Mouse (Mus musculus) gastrocnemius, postnatal 4 days (tissue): Measurements from ENCODE around the gene Rpl18. TPM values are rescaled to one million over a fixed set of nuclear protein-coding genes. Genes with fewer than 3 reads are reported as not detected.

Source experiments
- total RNA-seq, 2 experiments: library from RNA; stranded (reverse); gene quantifications; 2 replicates each; pipeline ENCODE4 v1.2.3; 2021

Gene Rpl18
- total RNA-seq, 2 experiments from 2014 or later, result 1,000 to 1,132 TPM

Other genes with a start within 250 kb of the Rpl18 start
- 10 to 100 TPM; 39.3 to 43.8 TPM for gene Bax, start 248.6 kb upstream of the Rpl18 start, total RNA-seq
- gene Tulp2, start 233.6 kb upstream of the Rpl18 start, total RNA-seq, result under 1 TPM; 0.17 to 0.36 TPM
- gene Gm45808, start 228.6 kb upstream of the Rpl18 start, total RNA-seq, result 1 to 10 TPM; 3.8 to 5.4 TPM
- gene Dhdh, start 226.7 kb upstream of the Rpl18 start, total RNA-seq, result 1 to 10 TPM; 8.3 TPM
- 100 to 1,000 TPM; 182 to 199 TPM for gene Nucb1, start 205.1 kb upstream of the Rpl18 start, total RNA-seq
- 10 to 100 TPM; 22.7 to 23.5 TPM for gene Ppp1r15a, start 189.2 kb upstream of the Rpl18 start, total RNA-seq
- 10 to 100 TPM; 17.1 to 20.3 TPM for gene Plekha4, start 189.1 kb upstream of the Rpl18 start, total RNA-seq
- under 1 TPM; 0.61 to 0.80 TPM for gene Hsd17b14, start 160.6 kb upstream of the Rpl18 start, total RNA-seq
- gene Bcat2, start 145.3 kb upstream of the Rpl18 start, total RNA-seq, result 10 to 100 TPM; 32.2 to 36.3 TPM
- not detected for gene Fgf21, start 100.0 kb upstream of the Rpl18 start, total RNA-seq
- not detected for gene Fut1, start 98.2 kb upstream of the Rpl18 start, total RNA-seq
- under 1 TPM; 0.34 to 0.36 TPM for gene Izumo1, start 93.6 kb upstream of the Rpl18 start, total RNA-seq
- 10 to 100 TPM; 23.0 to 25.6 TPM for gene Rasip1, start 88.0 kb upstream of the Rpl18 start, total RNA-seq
- 100 to 1,000 TPM; 170 to 187 TPM for gene Mamstr, start 75.5 kb upstream of the Rpl18 start, total RNA-seq
- not detected for gene Fut2, start 49.1 kb upstream of the Rpl18 start, total RNA-seq
- 1 to 10 TPM in 1 of 2 experiments, under 1 TPM in 1; 0.88 to 1.3 TPM for gene Ntn5, start 31.4 kb upstream of the Rpl18 start, total RNA-seq
- under 1 TPM; 0.23 to 0.39 TPM for gene Sec1, start 21.1 kb upstream of the Rpl18 start, total RNA-seq
- gene Car11, start 15.6 kb upstream of the Rpl18 start, total RNA-seq, result 1 to 10 TPM; 4.6 to 4.9 TPM
- 10 to 100 TPM; 22.1 to 26.9 TPM for gene Dbp, start 10.4 kb upstream of the Rpl18 start, total RNA-seq
- gene Sphk2, start 2.5 kb downstream of the Rpl18 start, total RNA-seq, result 10 to 100 TPM; 17.4 to 17.9 TPM
- gene Fam83e, start 5.8 kb downstream of the Rpl18 start, total RNA-seq, result under 1 TPM; 0.34 to 0.52 TPM
- not detected for gene Spaca4, start 10.4 kb downstream of the Rpl18 start, total RNA-seq
- gene Lmtk3, start 68.3 kb downstream of the Rpl18 start, total RNA-seq, result under 1 TPM; 0.54 to 0.65 TPM
- under 1 TPM in 1 of 2 experiments, not detected in 1; 0.60 TPM for gene Sult2b1, start 69.2 kb downstream of the Rpl18 start, total RNA-seq
- 10 to 100 TPM; 56.1 to 61.5 TPM for gene Cyth2, start 99.1 kb downstream of the Rpl18 start, total RNA-seq
- gene Kcnj14, start 109.3 kb downstream of the Rpl18 start, total RNA-seq, result under 1 TPM; 0.39 TPM
- gene Grwd1, start 115.5 kb downstream of the Rpl18 start, total RNA-seq, result 10 to 100 TPM; 17.4 to 18.0 TPM
- 100 to 1,000 TPM; 101 to 104 TPM for gene Kdelr1, start 157.3 kb downstream of the Rpl18 start, total RNA-seq
- 1 to 10 TPM; 1.2 to 1.5 TPM for gene Grin2d, start 162.9 kb downstream of the Rpl18 start, total RNA-seq
- under 1 TPM; 0.39 to 0.75 TPM for gene Syngr4, start 181.3 kb downstream of the Rpl18 start, total RNA-seq
- 10 to 100 TPM; 31.4 to 33.7 TPM for gene Tmem143, start 181.5 kb downstream of the Rpl18 start, total RNA-seq
- 10 to 100 TPM; 85.8 to 88.0 TPM for gene Emp3, start 205.9 kb downstream of the Rpl18 start, total RNA-seq
- 1 to 10 TPM; 2.4 to 2.5 TPM for gene Ccdc114, start 208.6 kb downstream of the Rpl18 start, total RNA-seq